Mouse (Mus musculus): ENCODE data around the gene Chn2. TPM values are rescaled to one million over a fixed set of nuclear protein-coding genes. Genes with fewer than 3 reads are reported as not detected.
A peak's percentile ranks its signal among the peaks of the same experiment; 100 is the strongest.

The Chn2 gene
- polyA plus RNA-seq, 1 experiment from 2014 or later: 28.5 TPM

DNA sequence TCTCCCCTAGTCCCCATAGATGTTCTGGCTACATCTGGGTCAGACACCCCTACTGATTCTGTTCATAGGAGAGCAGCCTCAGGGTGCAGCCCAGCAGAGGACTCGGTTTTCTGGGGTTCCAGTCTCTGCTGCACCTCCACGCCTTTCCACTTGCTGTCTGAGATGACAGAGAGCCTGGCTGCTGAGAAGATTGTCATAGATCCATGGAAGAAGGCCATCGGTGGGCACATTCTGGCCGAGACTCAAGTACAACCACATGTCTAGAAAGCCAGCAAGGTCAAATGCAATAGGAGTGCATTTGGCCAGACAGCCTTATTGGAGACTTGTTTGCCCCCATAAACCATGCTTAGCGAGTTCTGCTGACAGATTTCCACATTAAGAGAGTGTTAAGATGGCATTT lies 81.5 kb downstream of the Chn2 start:
- ATAC-seq (ENCODE audit: low FRiP score, low read depth): no peak
- Histone ChIP-seq H3K9ac (replicated peaks) (no peak overlapping the region), H3K4me1 (peaks cover 13% of the 10 kb centered on the region), H3K27me3 (no peaks in the 10 kb centered on the region), H3K36me3 (no peaks in the 10 kb centered on the region), H3K4me2 (replicated peaks) (no peak overlapping the region), H3K4me3 (no peak overlapping the region), H3K27ac (replicated peaks) (no peak overlapping the region), H3K9me3 (no peaks in the 10 kb centered on the region)
- WGBS: 90% methylated on average over 5 of the region's 5 CpGs

DNA sequence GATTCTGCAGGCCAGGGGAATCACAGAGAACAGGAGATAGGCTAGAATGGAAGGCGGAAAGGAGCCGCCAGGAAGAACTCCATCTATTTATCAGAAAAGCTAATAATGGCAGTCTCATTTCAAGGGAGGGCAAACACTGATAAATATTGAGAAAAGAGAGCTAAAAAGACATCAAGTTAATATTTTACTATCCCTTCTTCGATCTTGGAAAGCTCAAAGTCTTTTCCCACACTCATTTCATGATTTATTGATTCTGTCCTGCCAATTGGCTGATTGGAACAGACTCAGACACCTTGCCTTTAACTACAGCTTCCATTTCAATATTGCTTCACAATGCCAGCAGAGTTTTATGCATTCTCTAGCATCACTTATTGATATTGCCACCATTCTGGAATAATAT lies 85.2 kb downstream of the Chn2 start:
- Histone ChIP-seq H3K4me3 (no peak overlapping the region), H3K9ac (replicated peaks) (no peak overlapping the region), H3K27ac (replicated peaks) (no peak overlapping the region), H3K4me1 (peaks cover 18% of the 10 kb centered on the region), H3K27me3 (no peaks in the 10 kb centered on the region), H3K36me3 (no peaks in the 10 kb centered on the region), H3K4me2 (replicated peaks) (no peak overlapping the region), H3K9me3 (no peaks in the 10 kb centered on the region)
- ATAC-seq (ENCODE audit: low FRiP score, low read depth): no peak
- 81% methylated on average over 3 of the region's 3 CpGs for WGBS

DNA sequence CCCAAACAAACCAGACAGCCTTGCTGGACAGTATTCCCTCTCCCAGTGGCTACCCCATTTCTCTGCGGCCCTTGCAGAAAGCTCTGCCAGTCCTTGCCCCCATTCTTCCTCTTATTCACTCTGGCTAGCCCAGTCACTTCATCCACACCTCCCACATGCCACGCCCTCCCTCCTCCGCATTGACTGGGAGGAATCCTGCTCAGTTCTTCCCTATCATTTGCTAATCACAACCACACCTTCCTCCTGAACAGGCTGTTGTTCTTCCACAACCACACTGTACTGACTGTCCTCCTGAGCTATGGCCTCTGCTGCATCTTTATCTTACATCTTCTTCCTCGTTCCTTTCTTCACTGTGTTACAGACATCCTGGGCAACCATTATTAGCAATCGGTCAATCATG lies 86.2 kb downstream of the Chn2 start:
- Histone ChIP-seq H3K9me3 (no peaks in the 10 kb centered on the region), H3K9ac (replicated peaks) (no peak overlapping the region), H3K4me3 (no peak overlapping the region), H3K27ac (replicated peaks) (no peak overlapping the region), H3K27me3 (no peaks in the 10 kb centered on the region), H3K36me3 (no peaks in the 10 kb centered on the region), H3K4me1 (peaks cover 9% of the 10 kb centered on the region), H3K4me2 (replicated peaks) (no peak overlapping the region)
- no peak for ATAC-seq (ENCODE audit: low FRiP score, low read depth)
- 82% methylated on average over 5 of the region's 5 CpGs for WGBS

DNA sequence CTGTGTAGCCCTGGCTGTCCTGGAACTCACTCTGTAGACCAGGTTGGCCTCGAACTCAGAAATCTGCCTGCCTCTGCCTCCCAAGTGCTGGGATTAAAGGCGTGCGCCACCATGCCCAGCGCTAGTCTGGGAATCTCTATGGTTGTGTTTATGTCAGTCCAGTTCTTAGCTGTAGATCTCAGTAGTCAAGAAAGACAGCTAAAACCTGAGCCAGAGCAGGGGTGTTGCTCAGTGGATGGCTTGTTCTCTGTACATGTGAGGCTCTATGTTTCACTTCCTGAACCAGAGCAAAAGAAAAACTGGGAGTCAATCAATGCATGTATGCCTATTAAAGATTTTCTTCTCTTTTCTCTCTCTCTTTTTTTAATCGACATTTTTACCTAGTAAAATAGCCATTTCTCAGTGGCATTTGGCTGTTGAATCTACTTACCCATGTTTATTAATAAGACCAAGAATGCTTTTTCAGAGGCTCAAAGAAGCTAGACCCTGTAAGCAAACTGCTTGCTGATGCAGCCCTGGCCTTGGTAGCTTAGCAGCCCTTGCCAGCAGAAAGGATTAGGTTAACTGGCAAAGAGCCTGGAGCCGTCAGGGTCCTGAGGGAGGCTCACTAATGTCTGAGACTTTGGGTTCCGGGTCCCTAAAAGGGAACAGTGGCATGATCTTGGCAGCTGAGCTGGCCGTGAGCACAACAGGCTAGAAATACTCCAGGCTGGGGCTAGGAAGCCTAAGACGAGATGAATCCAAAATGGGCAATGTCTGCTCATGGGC lies 87.1 kb downstream of the Chn2 start:
- H3K9ac ChIP-seq (replicated peaks): no peak overlapping the region
- H3K4me3 ChIP-seq: no peak overlapping the region
- H3K4me1 ChIP-seq: peaks cover 9% of the 10 kb centered on the region
- no peaks in the 10 kb centered on the region for H3K9me3 ChIP-seq
- H3K27me3 ChIP-seq: no peaks in the 10 kb centered on the region
- H3K27ac ChIP-seq (replicated peaks): peak overlapping the region; percentile 5; the same call in 1 of the 2 replicates
- 79% methylated on average over 9 of the region's 9 CpGs for WGBS
- H3K4me2 ChIP-seq (replicated peaks): no peak overlapping the region
- ATAC-seq (ENCODE audit: low FRiP score, low read depth): no peak
- H3K36me3 ChIP-seq: no peaks in the 10 kb centered on the region

DNA sequence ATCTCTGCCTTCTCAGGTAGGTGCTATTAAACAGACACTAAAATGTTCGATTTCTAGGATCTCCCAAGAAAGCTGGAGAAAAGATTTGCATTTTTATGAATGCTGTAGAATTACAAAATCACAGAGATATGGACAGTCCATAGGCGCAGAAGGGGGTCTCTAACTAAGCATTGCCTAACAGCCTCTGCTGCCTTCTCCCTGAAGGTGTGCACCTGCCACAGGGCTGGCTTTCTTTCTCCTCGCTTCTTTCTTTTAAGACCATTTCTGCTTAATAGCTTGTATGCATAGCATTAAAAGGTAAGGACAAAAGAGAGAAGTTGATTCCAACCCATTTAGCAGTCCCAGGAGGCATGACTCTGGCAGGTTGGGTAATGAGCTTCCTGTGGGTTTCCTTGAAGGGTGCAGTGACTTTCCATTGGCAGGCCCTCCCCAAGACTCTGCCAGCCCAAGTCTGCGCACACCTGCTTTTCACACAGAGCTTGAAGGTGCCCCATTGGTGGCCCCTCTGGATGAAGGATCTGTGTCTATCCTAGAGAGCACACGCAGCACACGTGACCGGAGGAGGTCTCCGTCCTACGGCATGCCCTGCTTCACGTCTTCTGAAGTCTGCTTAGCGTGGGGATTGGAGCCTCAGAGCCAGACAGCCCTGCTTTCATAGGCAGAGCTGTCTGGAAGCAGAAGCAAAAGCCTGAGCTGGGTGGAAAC lies 87.8 kb downstream of the Chn2 start:
- Histone ChIP-seq H3K4me2 (replicated peaks) (no peak overlapping the region), H3K9ac (replicated peaks) (no peak overlapping the region), H3K27ac (replicated peaks) (0 out of 2 replicates have a peak overlapping the region, but pooled peaks have one; percentile 5), H3K4me3 (no peak overlapping the region), H3K36me3 (no peaks in the 10 kb centered on the region), H3K4me1 (peaks cover 9% of the 10 kb centered on the region), H3K27me3 (no peaks in the 10 kb centered on the region), H3K9me3 (no peaks in the 10 kb centered on the region)
- ATAC-seq (ENCODE audit: low FRiP score, low read depth): no peak
- WGBS: 84% methylated on average over 11 of the region's 11 CpGs

DNA sequence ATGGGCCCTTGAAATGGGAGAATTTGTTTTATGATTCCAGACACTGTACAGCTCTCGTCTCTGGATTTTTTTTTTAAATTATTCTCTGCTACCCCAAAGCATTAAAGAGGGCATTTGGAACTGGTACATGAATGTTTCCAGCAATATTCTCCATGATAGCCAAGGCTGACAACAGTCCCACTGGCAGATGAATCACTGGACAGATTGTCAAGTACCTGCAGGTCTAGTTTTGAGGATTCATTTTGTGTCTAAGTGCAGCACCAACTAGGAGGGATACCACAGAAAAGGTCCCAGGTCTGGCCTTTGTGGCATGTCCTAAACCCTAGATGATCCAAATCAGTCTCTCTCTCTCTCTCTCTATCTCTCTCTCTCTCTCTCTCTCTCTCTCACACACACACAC lies 89.3 kb downstream of the Chn2 start:
- H3K36me3 ChIP-seq: no peaks in the 10 kb centered on the region
- H3K4me3 ChIP-seq: no peak overlapping the region
- no peak overlapping the region for H3K4me2 ChIP-seq (replicated peaks)
- WGBS: 85% methylated on average over 1 of the region's 1 CpGs
- no peaks in the 10 kb centered on the region for H3K9me3 ChIP-seq
- no peak for ATAC-seq (ENCODE audit: low FRiP score, low read depth)
- no peak overlapping the region for H3K9ac ChIP-seq (replicated peaks)
- no peak overlapping the region for H3K27ac ChIP-seq (replicated peaks)
- H3K4me1 ChIP-seq: peaks cover 20% of the 10 kb centered on the region
- H3K27me3 ChIP-seq: no peaks in the 10 kb centered on the region

DNA sequence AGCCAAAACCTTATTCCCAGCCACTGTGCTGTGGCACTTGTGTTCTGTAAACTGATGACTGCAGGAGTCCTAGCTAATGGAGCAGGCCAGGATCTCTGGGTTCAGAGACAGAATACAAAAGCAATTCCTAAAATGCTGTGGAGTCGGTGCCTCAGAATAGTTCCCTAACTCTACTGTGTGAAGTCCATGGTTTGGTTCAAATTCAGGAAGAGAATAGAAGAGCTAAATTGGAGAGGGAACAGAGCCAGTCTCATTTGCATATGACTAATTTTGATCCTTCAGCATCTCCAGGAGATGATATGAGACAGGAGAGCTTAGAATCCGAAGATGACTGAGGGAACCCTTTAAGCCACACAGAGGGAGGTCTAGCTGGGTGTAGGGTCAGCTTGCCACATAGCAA lies 90.2 kb downstream of the Chn2 start:
- Histone ChIP-seq H3K9ac (replicated peaks) (no peak overlapping the region), H3K27ac (replicated peaks) (no peak overlapping the region), H3K9me3 (no peaks in the 10 kb centered on the region), H3K4me2 (replicated peaks) (no peak overlapping the region), H3K4me3 (no peak overlapping the region), H3K36me3 (no peaks in the 10 kb centered on the region), H3K27me3 (no peaks in the 10 kb centered on the region), H3K4me1 (peaks cover 20% of the 10 kb centered on the region)
- no peak for ATAC-seq (ENCODE audit: low FRiP score, low read depth)
- WGBS: 72% methylated on average over 2 of the region's 2 CpGs

DNA sequence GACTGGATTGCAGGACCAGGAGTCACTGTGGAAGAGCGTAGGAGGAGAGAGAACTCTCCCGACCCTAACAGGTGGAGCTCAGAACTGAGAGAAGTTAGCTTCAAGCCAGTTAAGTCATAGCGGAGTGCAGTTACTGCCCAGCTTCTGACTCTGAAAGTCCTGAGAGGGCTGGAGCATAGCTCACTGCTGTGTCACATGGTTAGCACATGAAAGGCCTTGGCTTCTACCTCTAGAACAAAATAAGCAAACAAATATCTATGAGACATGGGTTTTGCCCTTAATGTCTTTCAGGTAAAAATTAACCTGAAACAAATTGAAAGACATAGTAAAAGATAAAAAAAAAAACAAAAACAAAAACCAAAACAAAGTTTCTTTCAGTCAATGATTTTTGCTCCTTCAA lies 91.5 kb downstream of the Chn2 start:
- H3K9ac ChIP-seq (replicated peaks): no peak overlapping the region
- WGBS: 84% methylated on average over 3 of the region's 3 CpGs
- ATAC-seq (ENCODE audit: low FRiP score, low read depth): no peak

DNA sequence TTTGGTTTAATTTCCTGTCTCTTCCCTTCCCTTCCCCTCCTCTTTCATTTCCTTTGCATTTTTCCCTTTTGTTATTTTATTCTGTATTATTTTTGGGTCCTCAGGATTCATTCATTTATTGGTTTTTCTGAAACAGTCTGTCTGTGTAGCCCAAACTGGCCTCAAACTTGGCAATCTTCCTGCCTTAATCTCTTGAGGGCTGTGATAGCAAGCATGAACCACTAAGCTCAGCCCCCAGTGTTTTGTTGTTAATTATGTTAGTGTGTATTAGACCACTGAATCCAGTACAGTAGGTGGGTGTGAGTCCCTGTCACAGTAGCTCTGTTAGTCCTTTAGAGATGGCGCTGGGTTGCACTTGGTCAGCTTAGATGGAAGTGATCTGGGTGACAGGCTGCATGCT lies 93.2 kb downstream of the Chn2 start:
- Histone ChIP-seq H3K36me3 (no peaks in the 10 kb centered on the region), H3K4me3 (no peak overlapping the region), H3K27me3 (no peaks in the 10 kb centered on the region), H3K9me3 (no peaks in the 10 kb centered on the region), H3K4me1 (peaks cover 11% of the 10 kb centered on the region; the same call in 1 of the 2 replicates), H3K9ac (replicated peaks) (no peak overlapping the region), H3K4me2 (replicated peaks) (no peak overlapping the region), H3K27ac (replicated peaks) (no peak overlapping the region)
- 90% methylated on average over 1 of the region's 1 CpGs for WGBS
- no peak for ATAC-seq (ENCODE audit: low FRiP score, low read depth)

More for the DNA sequence above, 91.5 kb downstream of the Chn2 start:
- Histone ChIP-seq H3K4me3 (no peak overlapping the region), H3K27ac (replicated peaks) (no peak overlapping the region), H3K9me3 (no peaks in the 10 kb centered on the region), H3K36me3 (no peaks in the 10 kb centered on the region), H3K27me3 (no peaks in the 10 kb centered on the region), H3K4me1 (peaks cover 20% of the 10 kb centered on the region), H3K4me2 (replicated peaks) (no peak overlapping the region)

DNA sequence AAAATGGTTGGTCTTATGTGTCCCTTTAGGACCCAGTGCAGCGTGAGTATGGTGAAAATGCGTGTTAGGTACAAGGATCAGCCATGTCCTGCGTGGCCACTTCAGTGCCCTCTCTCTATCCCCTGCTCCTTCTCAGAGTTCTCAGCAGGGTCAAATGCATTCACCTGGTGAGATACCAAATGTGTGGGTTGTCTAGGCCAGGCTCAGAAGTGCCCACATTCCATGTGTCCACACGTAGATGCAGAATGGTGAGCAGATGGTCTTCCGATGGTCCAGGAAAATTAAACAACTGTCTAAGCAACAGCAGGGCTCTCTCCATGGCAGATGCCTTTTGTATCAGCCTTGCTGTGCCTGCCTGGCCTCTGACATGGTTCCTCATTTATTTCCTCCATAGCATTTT lies 93.9 kb downstream of the Chn2 start:
- H3K4me2 ChIP-seq (replicated peaks): no peak overlapping the region
- no peaks in the 10 kb centered on the region for H3K9me3 ChIP-seq
- H3K9ac ChIP-seq (replicated peaks): no peak overlapping the region
- no peak overlapping the region for H3K4me3 ChIP-seq
- H3K4me1 ChIP-seq: peaks cover 11% of the 10 kb centered on the region; the same call in 1 of the 2 replicates
- H3K27ac ChIP-seq (replicated peaks): no peak overlapping the region
- no peaks in the 10 kb centered on the region for H3K27me3 ChIP-seq
- no peak for ATAC-seq (ENCODE audit: low FRiP score, low read depth)
- H3K36me3 ChIP-seq: no peaks in the 10 kb centered on the region
- 79% methylated on average over 5 of the region's 5 CpGs for WGBS

DNA sequence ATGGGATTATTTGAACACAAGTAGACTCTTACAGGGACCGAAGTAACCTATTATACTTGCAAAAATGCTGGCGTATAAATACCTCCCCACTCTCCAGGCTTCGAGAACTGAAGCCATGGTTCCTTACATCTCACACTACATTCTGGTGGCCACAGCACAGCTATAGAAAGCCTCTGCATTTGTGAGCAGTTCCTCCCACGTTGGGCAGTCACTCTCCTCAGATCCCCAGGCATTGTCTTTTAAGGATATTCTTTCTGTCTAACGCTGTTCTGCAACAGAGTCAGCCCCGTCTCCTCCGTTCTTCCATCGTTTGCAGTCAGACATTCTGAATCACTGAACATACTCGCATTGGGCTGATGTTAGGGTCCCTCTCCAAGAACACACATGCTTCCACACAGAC lies 98.8 kb downstream of the Chn2 start:
- Histone ChIP-seq H3K27me3 (no peaks in the 10 kb centered on the region), H3K9ac (replicated peaks) (no peak overlapping the region), H3K9me3 (no peaks in the 10 kb centered on the region), H3K27ac (replicated peaks) (no peak overlapping the region), H3K4me1 (peaks cover 15% of the 10 kb centered on the region; the same call in 1 of the 2 replicates), H3K4me3 (no peak overlapping the region), H3K36me3 (no peaks in the 10 kb centered on the region), H3K4me2 (replicated peaks) (no peak overlapping the region)
- 82% methylated on average over 9 of the region's 9 CpGs for WGBS
- no peak for ATAC-seq (ENCODE audit: low FRiP score, low read depth)

DNA sequence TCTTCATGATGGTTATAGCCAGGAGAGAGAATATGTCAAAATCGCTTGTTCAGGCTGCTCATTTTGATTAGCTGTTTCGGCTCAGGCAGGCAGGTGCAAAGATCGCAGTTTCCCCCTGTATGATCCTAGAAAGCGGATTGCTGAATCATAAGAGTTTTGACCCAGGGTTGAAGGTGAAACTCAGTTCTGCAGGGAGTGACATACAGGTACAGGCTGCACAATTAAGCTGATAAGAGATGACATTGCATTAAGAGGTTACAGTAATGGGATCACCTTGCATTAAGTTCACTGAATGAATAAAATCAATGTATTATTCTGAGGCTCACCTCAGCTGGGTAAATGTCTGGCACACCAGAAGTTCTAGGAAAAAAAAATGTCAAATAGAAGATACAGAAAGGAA lies 101.1 kb downstream of the Chn2 start:
- peaks cover 3% of the 10 kb centered on the region; the same call in 1 of the 2 replicates for H3K27me3 ChIP-seq
- no peak overlapping the region for H3K4me2 ChIP-seq (replicated peaks)
- H3K9ac ChIP-seq (replicated peaks): no peak overlapping the region
- H3K27ac ChIP-seq (replicated peaks): no peak overlapping the region
- peaks cover 12% of the 10 kb centered on the region; the same call in 1 of the 2 replicates for H3K4me1 ChIP-seq
- H3K4me3 ChIP-seq: no peak overlapping the region
- H3K9me3 ChIP-seq: no peaks in the 10 kb centered on the region
- 94% methylated on average over 4 of the region's 4 CpGs for WGBS
- no peak for ATAC-seq (ENCODE audit: low FRiP score, low read depth)
- no peaks in the 10 kb centered on the region for H3K36me3 ChIP-seq
